Mouse (Mus musculus) limb, embryonic 14.5 days (tissue): ENCODE measurements around the gene Fam168a. TPM values are rescaled to one million over a fixed set of nuclear protein-coding genes. Genes with fewer than 3 reads are reported as not detected.
A peak's percentile ranks its signal among the peaks of the same experiment; 100 is the strongest.
"Not testable (repeated sequence)": the region's sequence is repeated elsewhere in the genome, so short reads cannot be mapped to it uniquely, and the experiment has no call there.

Experiments
- ATAC-seq: fragments of 200-750 bp; cut with Nextera tagmentation; 2 replicates; pipeline ENCODE4 v1.8.0; 2017; ENCODE audit warnings: low read depth, moderate number of reproducible peaks, moderate TSS enrichment; ENCODE audit not compliant: low FRiP score
- DNase-seq: peaks from one replicate; pipeline ENCODE4 v3.0.0-alpha.2; 2015; ENCODE audit warnings: low spot score
- H3K27ac ChIP-seq: fragments of 300-500 bp; sonication (generic); replicated peaks from 2 replicates; pipeline ENCODE4 v1.5.1; 2014; ENCODE audit warnings: low read depth, mild to moderate bottlenecking, low read length, moderate library complexity, mixed read lengths
- H3K27me3 ChIP-seq: fragments of 300-500 bp; sonication (generic); 2 replicates; pipeline ENCODE4 v1.6.1; 2014; ENCODE audit warnings: low read length, mixed read lengths; ENCODE audit not compliant: control insufficient read depth, insufficient read depth
- H3K36me3 ChIP-seq: fragments of 300-500 bp; sonication (generic); 2 replicates; pipeline ENCODE4 v1.6.1; 2014; ENCODE audit warnings: mild to moderate bottlenecking, low read length, moderate library complexity, mixed read lengths; ENCODE audit not compliant: control insufficient read depth, insufficient read depth
- H3K4me1 ChIP-seq: fragments of 300-500 bp; sonication (generic); 2 replicates; pipeline ENCODE4 v1.6.1; 2014; ENCODE audit warnings: antibody characterized with exemption, low read length, mixed read lengths; ENCODE audit not compliant: control insufficient read depth, insufficient read depth
- H3K4me2 ChIP-seq: fragments of 300-500 bp; sonication (generic); replicated peaks from 2 replicates; pipeline ENCODE4 v1.6.1; 2014; ENCODE audit warnings: low read depth, mild to moderate bottlenecking, low read length, moderate library complexity; ENCODE audit not compliant: severe bottlenecking
- H3K4me3 ChIP-seq: fragments of 300-500 bp; sonication (generic); replicated peaks from 2 replicates; pipeline ENCODE4 v1.5.1; 2014; ENCODE audit warnings: low read length
- H3K9ac ChIP-seq: fragments of 300-500 bp; sonication (generic); 2 replicates; pipeline ENCODE4 v1.6.1; 2014; ENCODE audit warnings: mild to moderate bottlenecking, low read depth, low read length, moderate library complexity; ENCODE audit not compliant: severe bottlenecking
- H3K9me3 ChIP-seq: fragments of 300-500 bp; sonication (generic); 2 replicates; pipeline ENCODE4 v1.6.1; 2016; ENCODE audit warnings: low read length; ENCODE audit not compliant: control insufficient read depth
- POLR2A ChIP-seq: fragments of 200-500 bp; IDR thresholded peaks from 2 replicates; pipeline ENCODE4 v1.8.0; 2012; ENCODE audit warnings: inconsistent platforms, mild to moderate bottlenecking, moderate library complexity, borderline replicate concordance; ENCODE audit not compliant: insufficient read depth, insufficient read length; ENCODE audit errors: extremely low read depth
- WGBS: fragments of 180-500 bp; shearing (Covaris S2); extraction: QIAGEN DNeasy Blood & Tissue Kit; methylation state at CpG from one replicate; pipeline ENCODE4 v1.1.7; 2014; 5-methylcytosine and 5-hydroxymethylcytosine counted together
- polyA plus RNA-seq, 2 experiments: library from polyadenylated mRNA; depleted of rRNA in 1 of 2; stranded (reverse) in 1 of 2; unstranded in 1 of 2; fragments of >200 nt; fragmentation: Nextera tagmentation in 1 of 2; extraction: Ambion mirVana in 1 of 2; gene quantifications; 2 replicates each; pipeline versions ENCODE4 v1.2.1 to v1.2.3; 2012 to 2014

The Fam168a gene
- polyA plus RNA-seq, 2 experiments, result 49.9 to 56.5 TPM

DNA sequence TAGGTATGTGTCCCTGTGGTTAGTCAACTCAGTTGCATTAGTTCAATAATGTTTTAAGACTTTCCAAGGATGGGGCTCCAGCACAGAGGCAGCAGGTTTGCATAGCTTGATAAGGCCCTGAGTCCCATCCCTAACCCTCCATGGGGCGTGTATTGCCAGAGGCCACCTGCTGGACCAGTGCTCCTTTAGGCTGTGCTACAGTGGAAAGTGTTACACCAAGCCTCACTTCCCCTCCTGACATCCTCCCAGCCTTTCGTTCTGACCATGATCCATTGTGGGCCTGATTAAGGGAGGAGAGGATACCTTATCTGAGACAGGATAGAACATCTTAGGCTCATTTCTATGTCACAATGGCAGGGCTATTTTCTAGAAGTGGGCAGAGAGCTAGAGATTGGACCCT is 137.4 kb downstream of the Fam168a start:
- Histone ChIP-seq H3K4me3 (no peak overlapping the region), H3K36me3 (peaks cover 1% of the 10 kb centered on the region; the same call in 1 of the 2 replicates), H3K27ac (no peak overlapping the region), H3K27me3 (no peaks in the 10 kb centered on the region), H3K4me1 (peaks cover 15% of the 10 kb centered on the region), H3K4me2 (no peak overlapping the region), H3K9me3 (no peaks in the 10 kb centered on the region), H3K9ac (no peak overlapping the region)
- TF ChIP-seq POLR2A, result no peak
- DNase-seq (no peak), ATAC-seq (no peak)
- 86% methylated on average over 2 of the region's 2 CpGs for WGBS

DNA sequence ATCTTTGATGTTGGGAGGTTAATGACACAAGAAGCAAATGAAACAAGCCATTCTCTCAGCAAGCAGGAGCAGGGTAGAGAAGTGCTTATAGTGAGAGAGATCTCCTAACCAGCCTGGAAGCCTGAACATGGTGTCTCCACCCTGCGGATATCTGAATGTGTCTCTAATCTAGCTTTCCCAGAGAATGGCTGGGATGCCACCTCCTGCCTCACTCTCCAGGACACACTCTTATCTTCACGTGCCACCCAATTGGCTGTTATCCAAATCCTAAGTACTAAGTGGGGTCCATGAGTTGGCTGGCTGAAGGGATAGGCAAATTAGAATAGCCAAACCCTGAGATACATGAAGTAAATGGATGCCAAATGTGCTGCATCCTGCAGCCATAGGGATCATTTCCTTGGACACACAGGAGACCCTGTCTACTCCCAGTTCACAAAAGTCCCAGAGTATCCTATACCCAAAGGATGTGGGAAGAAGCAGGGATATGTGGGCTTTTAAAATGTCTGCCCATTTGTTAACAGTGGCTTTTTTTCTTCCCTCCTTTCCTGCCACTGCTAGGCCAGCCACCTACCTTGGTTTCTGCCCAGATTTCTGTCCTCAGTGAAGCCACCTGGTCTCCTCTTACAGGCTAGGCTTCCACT is 138.1 kb downstream of the Fam168a start:
- Histone ChIP-seq H3K4me2 (no peak overlapping the region), H3K27me3 (no peaks in the 10 kb centered on the region), H3K27ac (no peak overlapping the region), H3K4me3 (no peak overlapping the region), H3K9me3 (no peaks in the 10 kb centered on the region), H3K4me1 (peaks cover 11% of the 10 kb centered on the region), H3K9ac (no peak overlapping the region), H3K36me3 (no peaks in the 10 kb centered on the region; the same call in 1 of the 2 replicates)
- ATAC-seq (no peak), DNase-seq (no peak)
- 70% methylated on average over 2 of the region's 2 CpGs for WGBS
- TF ChIP-seq POLR2A, result no peak

DNA sequence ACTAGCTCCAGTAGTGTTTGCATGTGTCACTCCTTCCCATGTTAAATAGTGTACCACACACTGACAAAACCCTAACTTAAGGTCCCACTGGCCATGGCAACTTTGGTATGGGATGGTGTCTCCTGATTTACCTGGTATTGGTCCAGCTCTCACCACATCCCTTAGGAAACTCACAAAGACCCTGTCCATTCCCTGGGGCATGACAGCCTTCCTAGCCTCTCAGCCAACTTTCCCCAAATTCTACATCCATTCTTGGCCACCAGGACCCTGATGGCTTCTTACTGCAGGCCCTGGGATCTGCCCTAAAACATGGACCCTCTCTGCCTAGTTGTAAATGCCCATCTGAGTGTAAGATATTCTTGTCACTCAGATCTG is 138.6 kb downstream of the Fam168a start:
- no peak overlapping the region for H3K4me3 ChIP-seq
- H3K9me3 ChIP-seq, result no peaks in the 10 kb centered on the region
- DNase-seq (no peak), ATAC-seq (no peak)
- H3K27ac ChIP-seq, result no peak overlapping the region
- no peaks in the 10 kb centered on the region for H3K27me3 ChIP-seq
- no peak overlapping the region for H3K4me2 ChIP-seq
- H3K9ac ChIP-seq, result no peak overlapping the region
- peaks cover 11% of the 10 kb centered on the region for H3K4me1 ChIP-seq
- TF ChIP-seq POLR2A, result no peak
- no peaks in the 10 kb centered on the region; the same call in 1 of the 2 replicates for H3K36me3 ChIP-seq

DNA sequence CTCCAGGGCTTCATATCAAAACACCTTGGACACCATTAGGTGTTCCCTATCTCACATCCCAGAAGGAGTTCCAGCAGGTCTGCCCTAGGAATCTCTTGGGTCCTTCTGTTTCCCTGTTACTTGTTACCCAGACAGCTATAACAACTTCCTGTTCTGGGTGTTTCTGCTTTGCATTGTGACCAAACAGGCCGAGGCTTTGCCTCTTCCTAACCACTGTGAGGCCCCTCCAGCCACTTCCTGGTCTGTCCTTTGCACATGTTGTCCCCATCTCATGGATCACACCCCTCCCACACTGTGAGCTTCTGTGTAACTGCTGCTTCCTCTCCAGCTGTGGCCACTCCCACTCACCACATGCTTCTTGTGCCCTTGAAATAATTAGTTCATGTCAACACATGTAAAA is 139.0 kb downstream of the Fam168a start:
- ATAC-seq (0 out of 2 replicates have a peak, but pooled peaks have one; percentile 51), DNase-seq (peak; percentile 49)
- Histone ChIP-seq H3K4me2 (no peak overlapping the region), H3K9me3 (no peaks in the 10 kb centered on the region), H3K27ac (no peak overlapping the region), H3K36me3 (no peaks in the 10 kb centered on the region; the same call in 1 of the 2 replicates), H3K4me3 (no peak overlapping the region), H3K4me1 (peaks cover 11% of the 10 kb centered on the region), H3K9ac (no peak overlapping the region), H3K27me3 (no peaks in the 10 kb centered on the region)
- 0% methylated on average over 1 of the region's 1 CpGs for WGBS
- TF ChIP-seq POLR2A, result no peak

DNA sequence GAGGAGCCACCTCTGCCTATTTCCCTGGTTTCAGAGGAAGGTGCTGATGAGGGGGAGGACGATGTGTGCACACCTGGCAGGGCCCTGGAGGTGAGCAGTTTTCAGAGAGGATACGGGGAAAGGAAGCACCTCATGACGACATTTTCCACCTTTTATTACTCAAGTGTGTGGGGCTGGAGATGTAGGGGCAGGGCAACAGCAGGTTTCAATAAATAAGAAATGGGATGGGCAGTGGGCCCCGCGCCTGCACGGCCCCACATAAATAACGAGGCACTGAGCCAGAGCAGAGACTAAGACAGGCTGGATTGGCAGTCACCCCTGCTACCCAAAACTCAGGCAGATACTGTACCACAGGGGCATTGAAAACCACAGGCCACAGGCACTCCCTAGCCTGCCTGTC is 139.6 kb downstream of the Fam168a start:
- 28% methylated on average over 6 of the region's 7 CpGs for whole genome bisulfite sequencing
- not testable (repeated sequence) for H3K9me3 ChIP-seq, DNase-seq, H3K9ac ChIP-seq, H3K27me3 ChIP-seq, H3K4me3 ChIP-seq, H3K36me3 ChIP-seq, H3K27ac ChIP-seq, H3K4me2 ChIP-seq
- H3K4me1 ChIP-seq, result peaks cover 11% of the 10 kb centered on the region
- 0 out of 2 replicates have a peak, but pooled peaks have one; percentile 34 for ATAC-seq

DNA sequence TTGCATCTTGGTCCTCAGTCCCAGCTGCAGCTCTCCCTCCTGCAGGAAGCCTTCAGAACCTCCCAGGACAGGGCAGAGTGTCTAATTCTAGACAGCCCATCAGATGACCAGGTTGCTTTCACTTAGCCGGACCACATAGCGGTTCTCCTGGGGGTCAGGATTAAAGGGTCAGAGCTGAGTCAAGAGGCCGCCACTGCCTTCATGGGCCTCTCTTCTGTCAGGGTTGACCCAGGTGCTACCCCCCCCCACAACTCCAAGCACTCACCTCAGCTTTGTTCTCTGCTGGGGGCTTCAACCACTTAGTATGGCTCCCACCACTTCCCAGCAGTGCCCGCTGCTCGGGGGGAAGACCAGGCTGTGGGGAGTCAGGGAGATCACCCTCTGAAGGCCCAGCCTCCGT is 140.7 kb downstream of the Fam168a start:
- peaks cover 11% of the 10 kb centered on the region for H3K4me1 ChIP-seq
- WGBS, result 86% methylated on average over 6 of the region's 6 CpGs
- no peaks in the 10 kb centered on the region for H3K9me3 ChIP-seq
- no peak overlapping the region for H3K4me3 ChIP-seq
- TF ChIP-seq POLR2A, result no peak
- H3K27me3 ChIP-seq, result no peaks in the 10 kb centered on the region
- H3K36me3 ChIP-seq, result no peaks in the 10 kb centered on the region
- no peak overlapping the region for H3K4me2 ChIP-seq
- no peak overlapping the region for H3K9ac ChIP-seq
- H3K27ac ChIP-seq, result no peak overlapping the region
- no peak for DNase-seq
- no peak for ATAC-seq
